Mouse (Mus musculus): ENCODE results near the gene Nr2f1.

DNA sequence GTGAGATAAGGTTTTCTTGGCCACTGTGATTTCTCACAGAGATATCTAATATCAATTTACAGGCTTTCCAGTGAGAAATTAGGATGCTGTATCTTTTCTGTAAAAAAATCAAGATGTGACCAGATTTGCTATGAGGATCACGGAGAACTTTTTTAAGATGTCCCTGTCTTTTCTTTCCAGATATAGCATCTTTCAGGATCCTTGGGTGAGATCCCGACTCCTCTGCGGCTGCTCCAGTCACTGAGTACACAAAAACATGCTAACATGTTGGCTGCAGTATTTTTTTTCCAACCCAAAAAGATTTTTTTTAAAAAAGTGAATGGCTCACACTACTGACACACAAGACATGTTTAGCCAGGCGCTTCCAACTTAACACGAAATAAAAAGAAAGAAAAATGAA, 20.8 kb downstream of the Nr2f1 start:
- TF ChIP-seq CTCF (conservative IDR thresholded peaks at IDR 0.05; ENCODE audit: low read length) (no peak), NANOG (IDR thresholded peaks at IDR 0.05; ENCODE audit: borderline replicate concordance, low read length) (no peak)
